Mouse (Mus musculus) v-Abl transformed pro-B cells (cell line): Measurements from ENCODE around the gene Aqp2.

Experiments
- in situ Hi-C, 2 experiments: fragments of 400-800 bp; cut with MboI; formaldehyde crosslinking; loops; one replicate each; pipeline ENCODE4 v1.15.1; 2025; ENCODE audit not compliant: unreplicated experiment in 2 of 2

Gene Aqp2

GRCm38 (mm10) chr15:99614273-99614672 lies 35.4 kb downstream of the Aqp2 start:
- in situ Hi-C loops, result no loop called here

GRCm38 (mm10) chr15:99614753-99615152 lies 35.9 kb downstream of the Aqp2 start:
- in situ Hi-C loops, result no loop called here

GRCm38 (mm10) chr15:99615246-99615645 lies 36.4 kb downstream of the Aqp2 start:
- in situ Hi-C loops, result no loop called here

- in situ Hi-C loops, result no loop called here
Observed at GRCm38 (mm10) chr15:99618595-99618994, 39.7 kb downstream of the Aqp2 start.

- in situ Hi-C loops, result no loop called here
Observed at GRCm38 (mm10) chr15:99619821-99620220, 41.0 kb downstream of the Aqp2 start.

- in situ Hi-C loops, result no loop called here
Observed at GRCm38 (mm10) chr15:99622063-99622462, 43.2 kb downstream of the Aqp2 start.

- in situ Hi-C loops, result no loop called here
Observed at GRCm38 (mm10) chr15:99631618-99632017, 52.8 kb downstream of the Aqp2 start.
